Mouse (Mus musculus) kidney, postnatal 0 days (tissue): ENCODE data around the gene Tdrd7. TPM values are rescaled to one million over a fixed set of nuclear protein-coding genes. Genes with fewer than 3 reads are reported as not detected.
A peak's percentile ranks its signal among the peaks of the same experiment; 100 is the strongest.

ENCODE experiments used
- ATAC-seq: fragments of 200-750 bp; cut with Nextera tagmentation; replicated peaks from 2 replicates; pipeline ENCODE4 v1.8.0; 2017; ENCODE audit warnings: low read depth, moderate number of reproducible peaks, moderate TSS enrichment, moderate library complexity; ENCODE audit not compliant: low FRiP score
- DNase-seq: peaks from one replicate; pipeline ENCODE4 v3.0.0-alpha.2; 2016; ENCODE audit warnings: low spot score
- H3K27ac ChIP-seq: fragments of 300-500 bp; sonication (generic); 2 replicates; pipeline ENCODE4 v1.5.1; 2014; ENCODE audit warnings: mild to moderate bottlenecking
- H3K27me3 ChIP-seq: fragments of 300-500 bp; sonication (generic); 2 replicates; pipeline ENCODE4 v1.6.1; 2014; ENCODE audit warnings: low read length, mixed read lengths; ENCODE audit not compliant: insufficient read depth
- H3K36me3 ChIP-seq: fragments of 300-500 bp; sonication (generic); 2 replicates; pipeline ENCODE4 v1.6.1; 2014; ENCODE audit warnings: low read length, mixed read lengths; ENCODE audit not compliant: insufficient read depth
- H3K4me1 ChIP-seq: fragments of 300-500 bp; sonication (generic); replicated peaks from 2 replicates; pipeline ENCODE4 v1.6.1; 2014; ENCODE audit warnings: antibody characterized with exemption, low read length, mixed read lengths; ENCODE audit not compliant: insufficient read depth
- H3K4me2 ChIP-seq: fragments of 300-500 bp; sonication (generic); 2 replicates; pipeline ENCODE4 v1.6.1; 2014; ENCODE audit warnings: mild to moderate bottlenecking, low read length, moderate library complexity, mixed read lengths
- H3K4me3 ChIP-seq: fragments of 300-500 bp; sonication (generic); replicated peaks from 2 replicates; pipeline ENCODE4 v1.5.1; 2014; ENCODE audit warnings: low read depth, low read length
- H3K9ac ChIP-seq: fragments of 300-500 bp; sonication (generic); 2 replicates; pipeline ENCODE4 v1.6.1; 2014; ENCODE audit warnings: low read depth, low read length
- H3K9me3 ChIP-seq: fragments of 300-500 bp; sonication (generic); replicated peaks from 2 replicates; pipeline ENCODE4 v1.6.1; 2016; ENCODE audit warnings: low read length, inconsistent platforms, mixed read lengths
- CTCF ChIP-seq: IDR thresholded peaks from 2 replicates; pipeline ENCODE4 v1.5.1; 2016; ENCODE audit warnings: antibody characterized with exemption, low read depth, mild to moderate bottlenecking, moderate library complexity
- WGBS: fragments of 180-500 bp; shearing (Covaris S2); extraction: QIAGEN DNeasy Blood & Tissue Kit; methylation state at CpG from one replicate; pipeline ENCODE4 v1.1.7; 2014; 5-methylcytosine and 5-hydroxymethylcytosine counted together
- polyA plus RNA-seq: library from polyadenylated mRNA; unstranded; fragments of >200 nt; fragmentation: Nextera tagmentation; extraction: Ambion mirVana; gene quantifications from 2 replicates; pipeline ENCODE4 v1.2.1, GENCODE M21; 2015

The Tdrd7 gene
- polyA plus RNA-seq, 1 experiment from 2014 or later = 25.1 TPM

DNA sequence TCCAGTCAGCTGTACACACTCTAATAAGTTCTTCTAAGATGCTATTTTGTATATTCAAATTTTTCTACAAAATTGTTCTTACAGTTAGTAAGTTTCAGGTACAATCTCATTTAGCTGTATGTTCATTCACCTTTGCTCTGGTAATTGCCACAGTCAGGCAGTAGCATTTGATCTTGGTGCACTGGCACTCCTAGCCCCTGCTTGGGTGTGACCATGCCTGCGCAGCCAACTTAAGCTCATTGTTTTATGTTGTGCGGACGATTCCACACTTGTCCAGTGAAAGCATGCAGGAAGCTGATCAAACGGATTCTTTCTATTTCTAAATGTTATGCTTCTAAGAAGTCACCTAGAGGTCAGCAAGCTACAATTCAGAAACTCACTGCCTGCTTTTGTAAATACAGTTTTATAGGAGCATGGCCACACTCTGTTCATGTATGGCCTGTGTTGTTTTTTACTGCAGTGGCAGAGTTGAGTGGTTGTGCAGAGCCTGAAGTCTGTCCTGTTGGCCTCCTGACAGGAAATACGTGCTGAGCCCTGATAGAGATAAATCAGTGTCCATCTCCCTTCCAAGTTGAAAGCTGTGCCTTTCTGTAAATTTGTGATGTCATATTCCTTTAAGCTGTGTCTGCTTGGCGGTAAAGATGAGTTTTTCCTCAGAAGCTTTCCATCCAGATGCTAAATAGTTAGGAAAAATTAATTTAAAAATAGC lies 25.4 kb downstream of the Tdrd7 start:
- H3K9me3 ChIP-seq = no peaks in the 10 kb centered on the region
- H3K36me3 ChIP-seq = 0 out of 2 replicates have a peak, but pooled peaks cover 13% of the 10 kb centered on the region
- H3K27me3 ChIP-seq = no peaks in the 10 kb centered on the region
- ATAC-seq (no peak), DNase-seq (peak; percentile 33)
- no peak overlapping the region for H3K9ac ChIP-seq
- TF ChIP-seq CTCF = no peak
- H3K4me2 ChIP-seq = no peak overlapping the region
- no peaks in the 10 kb centered on the region for H3K4me1 ChIP-seq
- 34% methylated on average over 6 of the region's 6 CpGs for WGBS
- no peak overlapping the region for H3K27ac ChIP-seq
- no peak overlapping the region for H3K4me3 ChIP-seq

DNA sequence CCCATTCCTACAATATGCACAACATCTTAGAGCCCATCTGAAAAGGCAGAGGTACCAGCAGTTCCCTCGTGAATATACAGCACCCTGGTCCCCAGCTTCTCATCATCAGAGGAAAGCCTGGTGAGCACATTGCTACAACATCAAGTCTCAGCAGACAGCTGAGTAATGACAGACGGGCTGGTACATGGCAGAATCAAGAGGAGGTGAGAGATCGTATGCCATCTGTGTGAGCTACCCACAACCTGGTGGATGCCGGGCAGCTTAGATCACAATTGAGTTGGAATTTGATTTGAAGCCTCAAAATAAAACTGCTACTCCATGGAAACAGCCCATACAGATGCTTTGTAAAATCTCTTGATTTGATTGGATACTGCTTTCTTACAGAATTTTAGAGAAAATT lies 33.4 kb downstream of the Tdrd7 start:
- ATAC-seq (no peak), DNase-seq (no peak)
- Histone ChIP-seq H3K36me3 (peaks cover 21% of the 10 kb centered on the region), H3K9me3 (no peaks in the 10 kb centered on the region), H3K27me3 (no peaks in the 10 kb centered on the region), H3K4me2 (no peak overlapping the region), H3K9ac (no peak overlapping the region), H3K4me3 (no peak overlapping the region), H3K4me1 (no peaks in the 10 kb centered on the region), H3K27ac (no peak overlapping the region)
- TF ChIP-seq CTCF = no peak
- 81% methylated on average over 4 of the region's 4 CpGs for WGBS

DNA sequence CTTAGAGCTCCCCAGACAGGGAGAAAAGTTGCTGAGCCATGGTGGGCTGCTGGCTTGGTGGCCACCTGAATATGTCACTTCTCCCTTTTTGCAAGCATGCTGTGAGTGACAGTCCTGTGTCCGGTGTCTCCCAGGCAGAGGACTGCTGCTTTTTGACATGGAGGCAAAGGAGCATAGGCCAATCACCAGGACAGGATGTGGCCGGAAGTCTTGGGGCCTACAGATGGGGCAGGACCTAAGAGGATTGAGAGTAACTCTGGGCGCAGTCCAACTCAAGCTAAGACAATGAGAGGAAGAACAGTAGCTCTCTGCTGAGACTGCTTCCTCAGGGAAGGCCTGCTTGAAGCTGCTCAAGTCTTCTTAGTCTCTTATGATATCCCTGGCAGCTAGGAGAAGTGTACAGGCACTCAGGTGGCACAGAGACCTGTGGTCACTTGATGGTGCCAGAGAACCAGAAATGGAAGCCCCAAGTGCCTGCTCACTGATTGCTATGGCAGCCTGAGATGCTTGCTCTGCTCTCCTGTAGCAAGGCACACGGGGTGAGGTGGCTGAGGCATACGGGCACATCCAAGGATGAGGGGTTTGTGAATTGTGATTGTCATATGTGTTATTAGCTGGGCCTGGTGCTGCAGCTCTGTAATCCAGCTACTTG lies 43.1 kb downstream of the Tdrd7 start:
- Histone ChIP-seq H3K9me3 (no peaks in the 10 kb centered on the region), H3K4me3 (no peak overlapping the region), H3K4me2 (no peak overlapping the region), H3K36me3 (peaks cover 31% of the 10 kb centered on the region), H3K9ac (no peak overlapping the region), H3K27me3 (no peaks in the 10 kb centered on the region), H3K27ac (no peak overlapping the region; the same call in 1 of the 2 replicates), H3K4me1 (no peaks in the 10 kb centered on the region)
- ATAC-seq (no peak), DNase-seq (peak; percentile 36)
- 77% methylated on average over 5 of the region's 5 CpGs for WGBS
- TF ChIP-seq CTCF = peak; percentile 24; the same call in 1 of the 2 replicates

DNA sequence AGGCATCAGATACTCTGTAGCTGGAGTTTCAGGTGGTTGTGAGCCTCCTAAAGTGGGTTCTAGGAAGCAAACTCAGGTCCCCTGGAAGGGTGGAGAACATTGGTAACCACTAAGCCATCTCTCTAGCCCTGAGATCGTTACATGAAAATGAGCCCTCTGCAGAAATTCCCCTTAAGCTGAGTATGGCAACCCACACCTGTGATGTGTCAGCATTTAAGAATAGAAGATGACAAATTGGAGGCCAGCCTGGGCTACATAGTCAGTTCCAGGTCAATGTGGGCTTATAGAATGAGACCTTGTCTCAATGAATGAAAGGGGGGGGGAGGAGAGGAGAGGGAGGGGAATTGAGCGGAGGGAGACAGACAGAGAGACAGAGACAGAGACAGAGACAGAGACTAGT lies 46.6 kb downstream of the Tdrd7 start:
- ATAC-seq (no peak), DNase-seq (no peak)
- Histone ChIP-seq H3K4me2 (no peak overlapping the region), H3K27ac (no peak overlapping the region), H3K27me3 (no peaks in the 10 kb centered on the region), H3K4me3 (no peak overlapping the region), H3K4me1 (no peaks in the 10 kb centered on the region), H3K9me3 (no peaks in the 10 kb centered on the region), H3K9ac (no peak overlapping the region), H3K36me3 (peaks cover 19% of the 10 kb centered on the region)
- TF ChIP-seq CTCF = no peak
- 86% methylated on average over 2 of the region's 2 CpGs for WGBS

DNA sequence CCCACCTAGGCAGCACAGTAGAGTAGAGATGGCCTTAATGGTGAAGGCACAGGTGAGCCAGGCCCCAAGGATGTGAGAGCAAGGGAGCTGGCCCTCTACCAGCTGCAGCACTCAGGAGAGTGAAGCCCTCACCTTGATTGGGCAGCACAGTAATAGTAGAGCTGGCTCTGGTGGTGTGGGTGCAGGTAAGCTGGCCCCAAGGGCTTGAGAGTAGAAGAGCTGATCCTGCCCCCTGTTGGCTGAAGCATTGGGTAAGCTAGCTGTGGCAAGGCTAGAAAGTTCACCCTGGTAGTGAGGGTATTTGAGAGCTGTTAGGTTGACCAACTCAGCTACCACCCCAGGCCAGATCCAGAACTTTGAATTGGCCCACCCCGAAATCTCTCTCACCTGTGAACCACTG lies 50.5 kb downstream of the Tdrd7 start:
- Histone ChIP-seq H3K9ac (no peak overlapping the region), H3K9me3 (no peaks in the 10 kb centered on the region), H3K27me3 (no peaks in the 10 kb centered on the region), H3K27ac (no peak overlapping the region), H3K4me2 (no peak overlapping the region), H3K36me3 (peaks cover 21% of the 10 kb centered on the region; the same call in 1 of the 2 replicates), H3K4me3 (no peak overlapping the region), H3K4me1 (no peaks in the 10 kb centered on the region)
- ATAC-seq (no peak), DNase-seq (no peak)
- WGBS = 91% methylated on average over 1 of the region's 1 CpGs
- TF ChIP-seq CTCF = no peak

- no peak for ATAC-seq
- Histone ChIP-seq H3K4me2 (no peak overlapping the region), H3K4me1 (no peaks in the 10 kb centered on the region), H3K4me3 (no peak overlapping the region), H3K27ac (no peak overlapping the region), H3K9ac (no peak overlapping the region), H3K9me3 (no peaks in the 10 kb centered on the region), H3K36me3 (0 out of 2 replicates have a peak, but pooled peaks cover 7% of the 10 kb centered on the region), H3K27me3 (no peaks in the 10 kb centered on the region)
- DNase-seq = no peak
- WGBS = 53% methylated on average over 3 of the region's 3 CpGs
- no peak for TF ChIP-seq CTCF
Observed at GRCm38 (mm10) chr4:46023021-46023481, 57.9 kb downstream of the Tdrd7 start.
